Mouse (Mus musculus): ENCODE measurements at regions not wholly inside any gene's neighbourhood (a gene's known extent, or its start where the extent isn't known, plus 50 kb on each side); places are given as distances from the start of the nearest gene placed in this dataset.

DNA sequence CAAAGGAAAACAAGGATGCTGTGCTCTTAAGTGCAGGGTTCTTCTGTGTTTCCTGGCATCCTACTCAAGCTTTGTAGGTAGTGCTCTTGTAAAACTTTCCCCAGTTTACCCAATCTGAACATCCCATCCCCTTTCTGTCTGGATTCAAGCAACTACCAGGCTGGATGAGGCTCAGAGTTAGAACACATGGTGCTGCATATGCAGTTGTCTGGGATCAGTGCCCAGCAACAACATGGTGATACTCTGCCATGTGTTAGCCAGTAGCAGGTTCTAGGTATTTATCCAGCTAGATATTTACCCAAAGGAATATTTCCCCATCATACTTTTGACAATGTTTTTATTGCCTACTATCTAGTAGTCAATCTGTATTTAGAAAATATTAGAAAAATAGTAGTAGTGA, 78.8 kb upstream of the Pou6f2 start:
- no peak overlapping the region for H3K9ac ChIP-seq (ENCODE audit: low read depth, poor library complexity, severe bottlenecking)
- H3K4me1 ChIP-seq (ENCODE audit: control insufficient read depth, insufficient read depth, low read length), result no peaks in the 10 kb centered on the region
- no peaks in the 10 kb centered on the region for H3K36me3 ChIP-seq (ENCODE audit: control insufficient read depth, insufficient read depth, low read length, poor library complexity, severe bottlenecking)
- H3K27ac ChIP-seq (ENCODE audit: insufficient read depth, low read length), result no peak overlapping the region
- no peak overlapping the region for H3K4me3 ChIP-seq (ENCODE audit: low read depth, low read length)
- H3K27me3 ChIP-seq (ENCODE audit: control insufficient read depth, insufficient read depth, low read length, poor library complexity, severe bottlenecking), result no peaks in the 10 kb centered on the region
- TF ChIP-seq CTCF (IDR thresholded peaks at IDR 0.05; ENCODE audit: low read depth, low read length) (no peak), EP300 (IDR thresholded peaks at IDR 0.05; ENCODE audit: insufficient read depth, low read depth, low read length) (no peak), POLR2A (IDR thresholded peaks at IDR 0.05; ENCODE audit: insufficient read depth, low read length) (no peak)
- no peaks in the 10 kb centered on the region for H3K9me3 ChIP-seq (replicated peaks; ENCODE audit: control insufficient read depth, insufficient read depth, low read length, poor library complexity, severe bottlenecking)

DNA sequence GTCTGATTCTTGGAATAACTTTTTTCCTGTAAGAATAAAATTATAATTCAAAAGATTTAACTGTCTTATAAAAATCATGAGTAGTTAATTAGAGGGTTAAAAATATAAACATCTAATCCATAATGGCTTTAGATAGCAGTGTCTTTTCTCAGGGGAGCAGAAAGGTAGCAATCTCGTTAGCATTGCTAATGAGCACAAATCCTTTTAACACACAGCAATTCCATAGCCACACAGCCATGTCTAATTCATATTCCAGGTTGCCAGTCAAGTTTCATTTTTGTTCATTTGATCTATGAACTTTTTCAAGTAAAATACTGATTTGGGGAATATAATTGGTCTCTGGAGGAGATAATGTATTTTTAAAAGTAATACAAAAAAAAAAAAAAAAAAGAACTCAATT, 74.0 kb upstream of the Pou6f2 start:
- Histone ChIP-seq H3K4me1 (ENCODE audit: control insufficient read depth, insufficient read depth, low read length) (no peaks in the 10 kb centered on the region), H3K9me3 (replicated peaks; ENCODE audit: control insufficient read depth, insufficient read depth, low read length, poor library complexity, severe bottlenecking) (no peaks in the 10 kb centered on the region), H3K9ac (ENCODE audit: low read depth, poor library complexity, severe bottlenecking) (no peak overlapping the region), H3K27me3 (ENCODE audit: control insufficient read depth, insufficient read depth, low read length, poor library complexity, severe bottlenecking) (no peaks in the 10 kb centered on the region), H3K4me3 (ENCODE audit: low read depth, low read length) (no peak overlapping the region), H3K36me3 (ENCODE audit: control insufficient read depth, insufficient read depth, low read length, poor library complexity, severe bottlenecking) (no peaks in the 10 kb centered on the region), H3K27ac (ENCODE audit: insufficient read depth, low read length) (no peak overlapping the region)
- no peak for TF ChIP-seq EP300 (IDR thresholded peaks at IDR 0.05; ENCODE audit: insufficient read depth, low read depth, low read length)
- TF ChIP-seq CTCF (IDR thresholded peaks at IDR 0.05; ENCODE audit: low read depth, low read length), result no peak
- no peak for TF ChIP-seq POLR2A (IDR thresholded peaks at IDR 0.05; ENCODE audit: insufficient read depth, low read length)

DNA sequence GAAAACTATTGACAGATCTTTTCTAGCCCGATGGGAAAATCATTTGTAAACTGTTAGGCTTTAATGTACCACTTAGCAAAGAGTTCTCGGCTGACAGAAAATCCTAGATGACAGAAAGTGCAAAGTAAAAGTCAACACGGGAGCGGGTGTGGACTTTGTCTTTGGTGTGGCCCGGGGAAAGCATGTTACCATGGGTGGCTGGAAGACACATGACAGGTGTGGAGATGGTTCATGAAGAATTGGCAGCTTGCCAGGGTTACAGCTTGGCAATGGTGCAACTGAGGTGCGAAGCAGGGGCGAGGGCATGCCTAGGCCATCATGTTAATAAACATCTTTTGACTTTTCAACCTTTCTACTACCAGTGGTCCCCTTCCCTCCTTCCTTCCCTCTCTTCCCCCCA, 68.4 kb upstream of the Pou6f2 start:
- Histone ChIP-seq H3K27ac (ENCODE audit: insufficient read depth, low read length) (no peak overlapping the region), H3K27me3 (ENCODE audit: control insufficient read depth, insufficient read depth, low read length, poor library complexity, severe bottlenecking) (no peaks in the 10 kb centered on the region)
- TF ChIP-seq CTCF (IDR thresholded peaks at IDR 0.05; ENCODE audit: low read depth, low read length) (no peak), POLR2A (IDR thresholded peaks at IDR 0.05; ENCODE audit: insufficient read depth, low read length) (no peak), EP300 (IDR thresholded peaks at IDR 0.05; ENCODE audit: insufficient read depth, low read depth, low read length) (no peak)

DNA sequence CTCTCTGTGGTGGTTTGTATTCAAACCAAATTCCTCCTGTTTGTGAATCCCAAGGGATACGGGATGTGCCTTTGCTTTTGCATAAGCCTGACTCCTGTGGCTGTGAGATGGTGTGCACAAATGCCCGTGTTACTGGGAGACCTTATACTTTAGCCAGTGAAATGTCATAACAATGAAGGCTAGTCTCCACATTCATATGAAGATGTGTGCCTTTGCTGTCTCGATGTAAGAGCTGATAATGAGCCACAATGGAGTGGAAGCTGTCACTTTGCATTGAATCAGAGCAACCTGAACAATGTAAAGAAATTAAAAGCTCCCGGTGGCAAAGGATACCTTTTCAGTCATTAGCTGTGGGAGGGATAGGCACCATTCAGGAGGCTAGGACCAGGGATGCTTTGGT, 64.7 kb upstream of the Pou6f2 start:
- Histone ChIP-seq H3K27ac (ENCODE audit: insufficient read depth, low read length) (no peak overlapping the region), H3K4me1 (ENCODE audit: control insufficient read depth, insufficient read depth, low read length) (no peaks in the 10 kb centered on the region), H3K4me3 (ENCODE audit: low read depth, low read length) (no peak overlapping the region), H3K9ac (ENCODE audit: low read depth, poor library complexity, severe bottlenecking) (no peak overlapping the region), H3K27me3 (ENCODE audit: control insufficient read depth, insufficient read depth, low read length, poor library complexity, severe bottlenecking) (no peaks in the 10 kb centered on the region), H3K36me3 (ENCODE audit: control insufficient read depth, insufficient read depth, low read length, poor library complexity, severe bottlenecking) (no peaks in the 10 kb centered on the region), H3K9me3 (replicated peaks; ENCODE audit: control insufficient read depth, insufficient read depth, low read length, poor library complexity, severe bottlenecking) (no peaks in the 10 kb centered on the region)
- no peak for TF ChIP-seq POLR2A (IDR thresholded peaks at IDR 0.05; ENCODE audit: insufficient read depth, low read length)
- no peak for TF ChIP-seq CTCF (IDR thresholded peaks at IDR 0.05; ENCODE audit: low read depth, low read length)
- TF ChIP-seq EP300 (IDR thresholded peaks at IDR 0.05; ENCODE audit: insufficient read depth, low read depth, low read length), result no peak

More for the DNA sequence above, 68.4 kb upstream of the Pou6f2 start:
- Histone ChIP-seq H3K9ac (ENCODE audit: low read depth, poor library complexity, severe bottlenecking) (no peak overlapping the region), H3K4me3 (ENCODE audit: low read depth, low read length) (no peak overlapping the region), H3K9me3 (replicated peaks; ENCODE audit: control insufficient read depth, insufficient read depth, low read length, poor library complexity, severe bottlenecking) (no peaks in the 10 kb centered on the region), H3K36me3 (ENCODE audit: control insufficient read depth, insufficient read depth, low read length, poor library complexity, severe bottlenecking) (no peaks in the 10 kb centered on the region), H3K4me1 (ENCODE audit: control insufficient read depth, insufficient read depth, low read length) (no peaks in the 10 kb centered on the region)

DNA sequence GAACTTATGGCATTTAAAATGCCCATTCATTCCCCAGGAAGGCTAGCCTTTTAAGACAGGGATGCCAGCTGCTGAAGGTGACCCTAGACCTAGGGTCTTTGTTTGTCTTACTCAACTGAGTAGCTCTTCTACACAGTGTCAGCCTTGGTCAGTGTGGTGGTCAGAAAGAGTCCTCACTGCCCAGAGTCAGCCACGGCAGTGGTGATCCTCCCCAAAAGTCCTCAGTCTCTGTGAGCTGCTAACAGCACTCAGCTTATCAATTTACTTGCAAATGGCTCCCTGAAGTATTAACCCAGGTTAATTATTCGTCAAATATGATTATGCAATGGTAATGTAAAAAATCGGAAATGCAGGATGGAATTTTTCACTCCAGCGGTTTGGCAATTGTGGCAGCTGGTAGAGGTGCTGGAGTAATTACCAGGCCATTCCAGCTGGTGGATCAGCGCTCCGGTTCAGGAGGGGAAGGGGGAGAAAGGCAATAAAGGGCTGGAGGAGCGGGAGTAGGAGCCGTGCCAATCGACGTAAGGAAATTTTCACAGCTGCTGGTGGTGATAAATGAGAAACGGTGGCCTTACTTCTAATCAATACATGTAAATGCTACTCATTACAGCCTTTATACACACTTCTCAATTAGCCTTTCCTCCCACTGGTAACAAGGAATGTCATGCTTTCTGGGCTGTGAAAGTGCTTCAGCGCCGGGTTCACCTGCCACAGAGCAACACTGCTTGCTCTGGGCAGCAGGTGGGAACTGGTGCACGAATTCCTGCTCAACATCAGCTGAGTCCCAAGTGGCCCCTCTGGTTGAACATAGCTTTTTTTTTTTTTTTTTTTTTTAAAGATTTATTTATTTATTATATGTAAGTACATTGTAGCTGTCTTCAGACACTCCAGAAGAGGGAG, 60.1 kb upstream of the Pou6f2 start:
- no peak for TF ChIP-seq CTCF (IDR thresholded peaks at IDR 0.05; ENCODE audit: low read depth, low read length)
- TF ChIP-seq EP300 (IDR thresholded peaks at IDR 0.05; ENCODE audit: insufficient read depth, low read depth, low read length), result no peak
- no peak for TF ChIP-seq POLR2A (IDR thresholded peaks at IDR 0.05; ENCODE audit: insufficient read depth, low read length)
- H3K4me1 ChIP-seq (ENCODE audit: control insufficient read depth, insufficient read depth, low read length), result no peaks in the 10 kb centered on the region
- H3K27ac ChIP-seq (ENCODE audit: insufficient read depth, low read length), result no peak overlapping the region
- no peak overlapping the region for H3K4me3 ChIP-seq (ENCODE audit: low read depth, low read length)
- no peaks in the 10 kb centered on the region for H3K9me3 ChIP-seq (replicated peaks; ENCODE audit: control insufficient read depth, insufficient read depth, low read length, poor library complexity, severe bottlenecking)
- no peak overlapping the region for H3K9ac ChIP-seq (ENCODE audit: low read depth, poor library complexity, severe bottlenecking)
- H3K27me3 ChIP-seq (ENCODE audit: control insufficient read depth, insufficient read depth, low read length, poor library complexity, severe bottlenecking), result no peaks in the 10 kb centered on the region
- no peaks in the 10 kb centered on the region for H3K36me3 ChIP-seq (ENCODE audit: control insufficient read depth, insufficient read depth, low read length, poor library complexity, severe bottlenecking)
